Mouse (Mus musculus): Measurements from ENCODE around the gene Inpp1. TPM values are rescaled to one million over a fixed set of nuclear protein-coding genes. Genes with fewer than 3 reads are reported as not detected.

Gene Inpp1
- total and polyA plus RNA-seq, 3 experiments: 4.3 to 21.4 (median 20.9) TPM

DNA sequence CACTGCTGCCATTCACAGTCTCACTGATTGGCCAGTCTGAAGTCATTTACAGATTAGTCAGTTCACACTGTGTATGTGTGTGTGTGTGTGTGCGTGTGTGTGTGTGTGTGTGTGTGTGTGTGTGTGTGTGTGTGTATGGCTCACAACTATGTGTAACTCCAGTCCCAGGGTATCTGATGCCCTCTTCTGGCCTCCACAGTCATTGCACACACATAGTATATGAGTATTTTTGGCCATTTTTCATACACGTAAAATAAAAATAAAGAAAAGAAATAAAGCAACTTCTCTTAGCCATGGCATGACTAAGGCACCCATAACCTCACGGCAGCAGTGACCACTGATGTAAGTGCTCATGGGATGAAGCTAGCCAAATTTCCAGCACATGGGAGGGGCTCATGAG, 23.8 kb downstream of the Inpp1 start:
- DNase-seq: peak; percentile 25

GRCm38 (mm10) chr1:52792701-52793100, 24.8 kb downstream of the Inpp1 start:
- no peak for DNase-seq

DNA sequence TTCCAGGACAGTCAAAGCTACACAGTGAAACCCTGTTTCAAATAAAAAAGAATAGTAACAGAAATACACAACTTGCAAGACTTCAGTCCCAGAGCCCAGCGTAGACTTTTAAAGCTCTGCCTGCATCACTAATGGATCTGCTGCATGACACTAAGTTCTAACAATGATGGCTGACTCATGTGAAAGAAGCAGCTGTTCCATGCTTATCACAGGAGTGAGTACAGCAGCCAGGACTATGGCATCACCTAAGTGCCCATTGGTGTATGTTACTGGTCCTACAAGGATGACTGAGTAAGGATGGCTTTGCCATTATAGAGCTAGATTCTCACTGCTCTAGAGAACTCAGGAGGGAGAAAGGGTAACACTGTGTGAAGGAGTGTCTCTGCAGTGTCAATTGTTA, 30.2 kb downstream of the Inpp1 start:
- DNase-seq: no peak

GRCm38 (mm10) chr1:52765176-52766111, 52.0 kb downstream of the Inpp1 start:
- DNase-seq: peak; percentile 65

DNA sequence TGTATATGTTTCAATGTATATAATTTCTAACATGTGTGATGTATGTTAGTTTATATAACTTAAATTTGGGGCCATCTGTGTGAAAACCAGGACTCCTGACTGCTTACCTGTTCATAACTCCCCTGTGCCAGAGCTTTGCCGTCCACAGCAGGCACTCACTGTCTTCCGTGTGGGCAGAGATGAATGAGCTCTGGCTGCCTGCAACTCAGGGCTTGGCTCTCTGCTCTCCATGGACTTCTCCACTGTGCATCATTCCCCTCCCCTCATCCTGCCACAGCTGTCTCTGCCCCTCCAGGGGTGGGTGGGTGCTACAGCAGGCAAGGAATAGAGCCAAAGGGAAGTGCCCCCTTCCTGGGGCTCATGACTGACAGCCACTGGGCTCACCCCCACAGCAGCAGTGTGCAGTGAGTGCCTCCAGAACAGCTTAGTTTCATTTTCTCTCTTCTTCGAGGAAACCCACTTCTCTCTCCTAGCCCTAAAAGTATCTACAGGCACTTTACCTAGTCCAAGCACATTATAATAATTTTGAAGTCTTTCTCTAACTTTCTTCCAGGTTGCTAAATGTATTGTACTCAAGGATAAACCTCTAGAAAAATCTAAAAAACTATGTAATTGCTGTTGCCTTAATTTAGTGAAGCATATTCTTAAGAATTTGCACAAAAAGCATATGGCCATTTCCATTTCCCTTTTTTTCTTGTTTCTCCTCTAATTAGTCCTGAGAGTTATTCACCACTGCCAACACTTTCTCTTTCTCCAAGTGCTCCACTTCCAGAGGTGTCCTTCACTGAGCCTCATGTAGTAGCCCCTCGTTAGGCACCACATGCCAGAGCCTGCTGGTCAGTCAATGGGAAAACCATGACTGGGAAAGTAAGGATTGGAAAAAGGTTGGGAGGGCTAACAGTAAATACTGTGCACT, 53.3 kb downstream of the Inpp1 start:
- DNase-seq: peak; percentile 24

DNA sequence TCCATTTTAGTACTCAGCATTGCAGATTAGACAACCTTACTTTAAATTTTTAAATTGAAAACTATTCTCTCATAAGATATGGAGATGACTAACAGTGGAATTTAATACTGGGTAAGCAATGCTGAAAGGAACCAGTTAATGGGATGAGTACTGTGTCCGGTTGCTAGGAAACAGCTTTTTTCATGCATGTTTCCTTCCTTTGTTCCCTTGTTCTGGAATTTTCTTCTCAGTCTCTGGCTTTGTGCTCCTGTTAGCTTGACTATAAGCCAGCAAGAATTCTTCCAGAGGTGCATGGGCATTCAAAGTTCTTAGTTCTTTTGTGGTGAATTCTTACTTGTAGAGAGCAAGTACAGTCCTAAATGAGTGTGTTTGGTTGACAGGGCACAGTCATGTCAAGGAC, 59.3 kb downstream of the Inpp1 start:
- no peak for DNase-seq

GRCm38 (mm10) chr1:52754331-52754730, 63.2 kb downstream of the Inpp1 start:
- no peak for DNase-seq

DNA sequence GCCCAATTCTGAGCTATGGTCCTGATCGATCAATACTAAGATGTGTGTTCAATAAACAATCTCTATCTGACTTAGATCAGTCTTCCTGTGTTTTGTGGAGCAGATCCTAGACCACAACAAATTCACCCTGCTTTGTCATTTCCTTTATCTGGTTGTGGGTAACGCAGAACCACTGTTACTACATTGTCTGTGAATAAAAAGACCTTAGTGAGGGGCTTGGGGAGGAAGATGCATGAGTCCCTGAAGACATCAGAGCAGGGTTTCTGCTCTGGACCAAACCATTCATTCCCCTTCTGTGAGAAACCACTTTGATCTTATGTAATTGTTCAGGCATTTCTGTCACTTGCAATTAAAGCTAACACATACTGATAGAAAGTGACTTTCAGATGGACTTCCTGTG, 63.7 kb downstream of the Inpp1 start:
- no peak for DNase-seq

GRCm38 (mm10) chr1:52752706-52753105, 64.8 kb downstream of the Inpp1 start:
- no peak for DNase-seq

GRCm38 (mm10) chr1:52751634-52752033, 65.9 kb downstream of the Inpp1 start:
- DNase-seq: no peak

DNA sequence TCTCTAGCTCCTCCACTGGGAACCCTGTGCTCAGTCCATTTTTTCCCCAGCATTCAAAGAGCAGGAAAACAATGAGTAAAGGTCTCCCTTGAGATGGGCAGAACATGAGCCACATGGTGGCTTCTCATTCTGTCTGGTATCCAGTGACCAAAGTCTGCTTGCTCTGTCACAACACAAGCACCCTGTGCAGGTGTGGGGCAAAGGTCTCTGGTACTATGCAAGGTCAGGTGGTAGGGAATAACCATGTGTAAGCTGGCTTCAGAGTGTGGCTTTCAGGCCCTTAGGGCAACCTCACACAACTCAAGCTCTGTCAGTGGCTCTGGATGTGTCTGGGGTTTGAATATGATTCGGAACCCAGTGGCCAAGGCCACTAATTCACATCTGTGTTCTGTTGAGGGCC, 67.5 kb downstream of the Inpp1 start:
- DNase-seq: no peak

DNA sequence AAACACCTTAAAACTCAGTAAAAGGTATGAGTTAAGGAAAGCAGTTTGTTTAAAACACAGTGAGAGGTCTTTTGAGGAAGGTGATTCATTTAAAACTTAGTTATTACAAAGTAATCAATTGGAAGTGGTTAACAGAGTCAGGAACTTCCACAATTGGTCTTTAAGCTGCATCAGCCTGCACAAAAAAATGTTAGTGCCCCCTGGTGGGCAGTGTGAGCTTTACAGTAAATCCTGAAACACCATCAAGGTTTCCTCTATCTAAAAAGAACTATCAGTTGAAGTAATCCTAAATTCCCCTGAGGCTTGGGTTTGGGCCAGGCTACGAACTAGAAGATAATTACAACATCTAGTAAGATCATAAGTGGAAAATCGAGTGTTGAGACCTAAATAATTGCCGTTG, 69.2 kb downstream of the Inpp1 start:
- DNase-seq: peak; percentile 63

DNA sequence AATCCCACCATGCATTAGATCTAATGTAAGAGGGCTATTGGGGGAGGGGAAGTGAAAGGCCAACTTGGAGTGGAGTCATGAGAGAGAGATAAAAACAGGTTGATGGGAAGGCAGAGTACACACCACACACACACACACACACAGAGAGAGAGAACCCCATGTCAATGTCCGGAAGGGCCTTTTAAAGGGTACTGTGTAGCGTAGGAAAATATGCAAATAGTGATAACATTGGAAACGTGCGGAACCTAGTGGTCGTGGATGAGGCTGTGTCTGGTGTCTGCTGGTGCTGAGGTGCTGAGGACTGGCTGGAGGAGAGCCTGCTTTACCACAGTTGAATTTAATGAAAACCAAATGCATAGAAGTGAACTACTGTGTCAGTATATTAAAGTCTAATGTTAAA, 74.9 kb downstream of the Inpp1 start:
- DNase-seq: no peak

Other genes with a start within 250 kb of the Inpp1 start
- 1 to 10 TPM; 1.4 to 3.7 TPM for gene Nemp2, start 187.0 kb downstream of the Inpp1 start, total RNA-seq (2021)
- 2.0 and 3.0 TPM in 2 replicates for gene Nemp2, start 187.0 kb downstream of the Inpp1 start, polyA plus RNA-seq (2012; rRNA removed)
- 10 to 100 TPM; 15.2 to 22.5 TPM for gene Mfsd6, start 90.2 kb downstream of the Inpp1 start, total RNA-seq (2021)
- gene Mfsd6, start 90.2 kb downstream of the Inpp1 start, polyA plus RNA-seq (2012; rRNA removed): 7.9 and 8.5 TPM in 2 replicates
- 10 to 100 TPM; 62.0 to 95.2 TPM for gene Hibch, start 27.2 kb upstream of the Inpp1 start, total RNA-seq (2021)
- 37.3 and 50.8 TPM in 2 replicates for gene Hibch, start 27.2 kb upstream of the Inpp1 start, polyA plus RNA-seq (2012; rRNA removed)
- gene 1700019D03Rik, start 202.5 kb upstream of the Inpp1 start, total RNA-seq (2021): 1 to 10 TPM; 1.1 to 1.7 TPM
- 0.19 and 0.29 TPM in 2 replicates for gene 1700019D03Rik, start 202.5 kb upstream of the Inpp1 start, polyA plus RNA-seq (2012; rRNA removed)
- not detected for gene Mstn, start 244.0 kb upstream of the Inpp1 start, total RNA-seq (2021)
- not detected in 2 replicates for gene Mstn, start 244.0 kb upstream of the Inpp1 start, polyA plus RNA-seq (2012; rRNA removed)